Mouse (Mus musculus): Measurements from ENCODE around the gene Grik5.

- TF ChIP-seq CTCF (IDR thresholded peaks at IDR 0.05; ENCODE audit: low read depth) (peak; percentile 28), EP300 (optimal IDR thresholded peaks at IDR 0.05) (peak; percentile 94)
Measured at GRCm38 (mm10) chr7:25076663-25077413, 4.7 kb upstream of the Grik5 start.
